ENCODE assay signal across 9 mouse cellular contexts in genomic region chr14:75060562-75060961, GRCm38 (mm10). TPM values are rescaled to one million over a fixed set of nuclear protein-coding genes. Genes with fewer than 3 reads are reported as not detected.
DNase-seq lines count a peak whose midpoint lies in the region; TF ChIP-seq lines count a peak whose summit lies in the region.
"Had no signal": no experiment of that assay in that cellular context is flagged by ENCODE, and none has a peak within 500 bp of the region (broad histone marks: within the 10 kb centered on the region; RNA-seq: fewer than 3 reads in every experiment).

No protein-coding gene starts in this region.

- DNase-seq in cerebellum, adult 2 months = peak in 1 of 2 experiments; percentile 19
- DNase-seq in cerebellum, adult 11-12 months = no peak
- peak; percentile 22 to 50 for DNase-seq in spleen, postnatal 36 days (ENCODE audit: low spot score in 2 of 2)
- DNase-seq in spleen, adult 12 weeks (ENCODE audit: low spot score) = no peak
- peak; percentile 69 for DNase-seq in embryo, embryonic 11 days
- peak; percentile 88 for DNase-seq in induced T-regulatory cell, adult 2 months (ENCODE audit: low read depth)
- peak; percentile 58 for DNase-seq in lung, postnatal 14 days
- DNase-seq in right cerebral cortex, postnatal 4 days = no peak

- no peak for TF ChIP-seq POLR2A in cerebellum, adult 2 months (IDR thresholded peaks at IDR 0.05; ENCODE audit: borderline replicate concordance, insufficient read depth, low read length)

- H3K4me1 ChIP-seq in cerebellum, adult 2 months (ENCODE audit: control insufficient read depth, insufficient read depth, low read length) = no peaks in the 10 kb centered on the region
- H3K4me1 ChIP-seq: limb, embryonic 12.5 days had no signal

- 46% methylated on average over 8 of the region's 8 CpGs for WGBS in cerebellum, adult 2 months

- no peak overlapping the region for H3K27ac ChIP-seq in cerebellum, adult 2 months (ENCODE audit: insufficient read depth, low read length)
- H3K27ac ChIP-seq: limb, embryonic 12.5 days had no signal

- no peak overlapping the region for H3K4me3 ChIP-seq in cerebellum, adult 2 months (replicated peaks; ENCODE audit: insufficient read depth, low read depth, low read length)
- H3K4me3 ChIP-seq: limb, embryonic 12.5 days had no signal

- TF ChIP-seq CTCF in cerebellum, adult 2 months (IDR thresholded peaks at IDR 0.05; ENCODE audit: borderline replicate concordance, insufficient read depth, low read depth, low read length) = peak; percentile 40; the same call in 1 of the 2 replicates

- no peaks in the 10 kb centered on the region for H3K27me3 ChIP-seq in cerebellum, adult 2 months (ENCODE audit: control insufficient read depth, insufficient read depth, low read length)
- H3K27me3 ChIP-seq: limb, embryonic 12.5 days had no signal

RNA-seq across cellular contexts. Expression of gene Rubcnl, which starts 44.7 kb away (rescaled TPM):
- 0.97 and 1.4 TPM in 2 replicates for polyA plus RNA-seq in cerebellum, adult 2 months (2012; rRNA removed)

Comparison
In these comparisons a context has a peak if more than half of its experiments do, and no peak if none do; other contexts are left out.
1. DNase-seq: peak in spleen, postnatal 36 days (2 of 2), embryo, embryonic 11 days (single experiment), induced T-regulatory cell, adult 2 months (single experiment) and lung, postnatal 14 days (single experiment); none in cerebellum, adult 11-12 months (single experiment), spleen, adult 12 weeks (single experiment) and right cerebral cortex, postnatal 4 days (single experiment).